Mouse (Mus musculus): ENCODE results near the gene Lbp.

- no peak for TF ChIP-seq POLR2A (IDR thresholded peaks at IDR 0.05; ENCODE audit: insufficient read depth, low read depth, low read length)
- no peak for TF ChIP-seq EP300 (IDR thresholded peaks at IDR 0.05; ENCODE audit: insufficient read depth, low read depth, low read length)
These were observed 36.3 kb upstream of the Lbp start for GRCm38 (mm10) chr2:158270017-158270416.
